Mouse (Mus musculus) liver, embryonic 18 days (tissue): ENCODE results near the gene Tspyl1. TPM values are rescaled to one million over a fixed set of nuclear protein-coding genes. Genes with fewer than 3 reads are reported as not detected.

Source experiments
- polyA plus RNA-seq: library from polyadenylated mRNA; depleted of rRNA; stranded (reverse); fragments of >200 nt; gene quantifications from 2 replicates; pipeline ENCODE4 v1.2.3, GENCODE M21; 2012; rRNA removed

Gene Tspyl1
- 10.3 and 10.5 TPM in 2 replicates for polyA plus RNA-seq

GRCm38 (mm10) chr10:34281962-34282388, at the start of gene Tspyl1:
Gene Tspyl1 (plus strand): TSS chr10:34282190.

DNA sequence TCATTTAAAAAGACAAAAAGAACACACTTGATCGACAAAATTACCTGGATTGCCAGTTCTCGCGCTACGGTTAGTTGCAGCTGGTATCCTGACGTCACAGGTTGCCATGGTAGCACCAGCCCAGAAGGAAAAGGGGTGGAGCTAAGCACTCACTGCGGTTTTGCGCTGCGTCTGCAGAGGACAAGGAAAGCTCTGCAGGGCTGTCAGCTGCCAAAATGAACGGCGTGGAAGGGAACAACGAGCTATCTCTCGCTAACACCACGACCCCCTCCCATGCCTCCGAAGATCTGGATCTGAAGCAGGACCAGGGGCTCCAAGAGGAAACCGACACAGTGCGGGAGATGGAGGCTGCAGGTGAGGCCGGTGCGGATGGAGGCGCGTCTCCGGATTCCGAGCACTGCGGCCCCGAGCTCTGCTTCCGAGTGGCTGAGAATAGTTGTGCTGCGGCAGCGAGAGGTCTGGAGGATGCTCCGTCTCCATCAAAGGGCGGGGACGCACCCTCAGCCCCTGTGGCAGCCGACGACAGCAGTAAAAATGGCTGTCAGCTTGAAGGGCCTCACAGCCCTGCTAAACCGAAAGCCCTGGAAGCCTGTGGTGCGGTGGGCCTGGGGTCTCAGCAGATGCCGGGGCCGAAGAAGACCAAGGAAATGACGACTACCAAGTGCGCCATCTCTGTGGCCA, 15.4 kb downstream of the Tspyl1 start, which contains the start of gene Tspyl4:
Tspyl4 (plus strand) TSS at position 144 of the 681 bp plus-strand sequence.

Other genes starting within 250 kb of the Tspyl1 start
- not detected in 2 replicates for gene Trappc3l, start 244.6 kb upstream of the Tspyl1 start, polyA plus RNA-seq
- gene Calhm4, start 237.9 kb upstream of the Tspyl1 start, polyA plus RNA-seq, result not detected in 2 replicates
- 0.02 and 0.04 TPM in 2 replicates for gene Calhm5, start 185.7 kb upstream of the Tspyl1 start, polyA plus RNA-seq
- 2.7 and 2.8 TPM in 2 replicates for gene Calhm6, start 154.2 kb upstream of the Tspyl1 start, polyA plus RNA-seq
- gene Dse, start 74.5 kb upstream of the Tspyl1 start, polyA plus RNA-seq, result 4.4 and 5.3 TPM in 2 replicates
- 0.32 and 0.52 TPM in 2 replicates for gene Tspyl4, start 15.3 kb downstream of the Tspyl1 start, polyA plus RNA-seq
- 0.01 TPM in 2 replicates for gene Col10a1, start 107.8 kb downstream of the Tspyl1 start, polyA plus RNA-seq
- 2.9 and 3.0 TPM in 2 replicates for gene Nt5dc1, start 136.4 kb downstream of the Tspyl1 start, polyA plus RNA-seq
- 0.77 and 0.78 TPM in 2 replicates for gene Frk, start 201.2 kb downstream of the Tspyl1 start, polyA plus RNA-seq